Mouse (Mus musculus) G1E (cell line): ENCODE measurements around the gene Tmem203.

Source experiments
- CTCF ChIP-seq: IDR thresholded peaks from 2 replicates; pipeline ENCODE4 v1.5.1; 2012; ENCODE audit warnings: low read depth, low read length, inconsistent platforms, mixed read lengths
- GATA2 ChIP-seq: IDR thresholded peaks from 2 replicates; pipeline ENCODE4 v1.6.1; 2012; ENCODE audit warnings: low read depth, low read length, inconsistent platforms, borderline replicate concordance

- TF ChIP-seq CTCF = no peak
- TF ChIP-seq GATA2 = no peak
Measured at GRCm38 (mm10) chr2:25227406-25227805, 27.8 kb upstream of the Tmem203 start.
